Mouse (Mus musculus) heart, adult 2 months (tissue): ENCODE measurements around the gene Rnf123.

Experiments used
- CTCF ChIP-seq: fragments of 200-600 bp; IDR thresholded peaks from 2 replicates; pipeline ENCODE4 v1.8.1; 2022; ENCODE audit warnings: antibody characterized with exemption, mild to moderate bottlenecking, moderate library complexity
- POLR2A ChIP-seq: fragments of 200-500 bp; IDR thresholded peaks from 2 replicates; pipeline ENCODE4 v1.6.1; 2011; ENCODE audit warnings: mild to moderate bottlenecking, low read depth, low read length, control low read depth; ENCODE audit not compliant: insufficient read depth

DNA sequence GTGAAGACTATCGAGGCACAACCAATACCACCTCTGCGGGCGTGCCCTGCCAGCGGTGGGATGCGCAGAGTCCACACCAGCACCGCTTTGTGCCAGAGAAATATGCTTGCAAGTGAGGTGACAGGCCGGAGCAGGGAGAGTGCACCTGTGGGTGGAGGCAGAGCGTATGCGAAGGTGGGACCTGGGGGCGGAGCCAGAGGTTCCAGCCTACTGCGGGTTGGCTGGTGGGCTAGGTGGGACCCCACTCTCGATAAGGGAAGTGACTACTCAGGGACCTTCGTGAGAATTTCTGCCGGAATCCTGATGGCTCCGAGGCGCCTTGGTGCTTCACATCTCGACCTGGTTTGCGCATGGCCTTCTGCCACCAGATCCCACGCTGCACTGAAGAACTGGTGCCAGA lies 597 bp downstream of the Rnf123 start:
- TF ChIP-seq CTCF (no peak), POLR2A (no peak)
